Mouse (Mus musculus) MEL (cell line): ENCODE results near the gene Zcchc3. TPM values are rescaled to one million over a fixed set of nuclear protein-coding genes. Genes with fewer than 3 reads are reported as not detected.

Experiments
- BHLHE40 ChIP-seq: IDR thresholded peaks from 2 replicates; pipeline ENCODE4 v1.6.1; 2012; ENCODE audit warnings: low read depth, mild to moderate bottlenecking, inconsistent platforms, low read length, improper control_type of control experiment, borderline replicate concordance
- GABPA ChIP-seq: IDR thresholded peaks from 2 replicates; pipeline ENCODE4 v1.6.1; 2012; ENCODE audit warnings: low read depth, mild to moderate bottlenecking, inconsistent platforms, low read length, improper control_type of control experiment, moderate library complexity
- NELFE ChIP-seq: IDR thresholded peaks from 2 replicates; pipeline ENCODE4 v1.6.1; 2011; ENCODE audit warnings: low read depth, low read length, improper control_type of control experiment
- SIN3A ChIP-seq: IDR thresholded peaks from 2 replicates; pipeline ENCODE4 v1.6.1; 2012; ENCODE audit warnings: low read length, improper control_type of control experiment, inconsistent platforms
- UBTF ChIP-seq: IDR thresholded peaks from 2 replicates; pipeline ENCODE4 v1.6.1; 2012; ENCODE audit warnings: low read depth, mild to moderate bottlenecking, inconsistent platforms, low read length, improper control_type of control experiment, moderate library complexity, borderline replicate concordance; ENCODE audit not compliant: insufficient read depth
- polyA plus RNA-seq, 2 experiments: library from polyadenylated mRNA; stranded (reverse) in 1 of 2; unstranded in 1 of 2; fragments of >175 nt in 1 of 2; fragments of >200 nt in 1 of 2; gene quantifications; 2 replicates each; pipeline versions ENCODE4 v1.2.1 to v1.2.4; 2012; ENCODE audit warnings: low replicate concordance in 2 of 2, low read depth in 1 of 2; ENCODE audit not compliant: insufficient read length in 2 of 2, insufficient read depth in 1 of 2, missing spikeins in 1 of 2
- total RNA-seq: library from RNA; depleted of rRNA; stranded (reverse); fragments of 300-350 nt; gene quantifications from 2 replicates; pipeline ENCODE4 v1.2.3, GENCODE M21; 2012; rRNA removed

Zcchc3 gene
- total and polyA plus RNA-seq, 3 experiments: 5.7 to 12.1 TPM; not detected in 1

GRCm38 (mm10) chr2:152363245-152364147 is 51.3 kb downstream of the Zcchc3 start (continued):
- TF ChIP-seq NELFE: peak; percentile 25; the same call in 1 of the 2 replicates
- TF ChIP-seq UBTF: no peak
- no peak for TF ChIP-seq GABPA
- peak; percentile 92 for TF ChIP-seq BHLHE40
- peak; percentile 57 for TF ChIP-seq SIN3A

Other genes with a start within 250 kb of the Zcchc3 start
- gene Csnk2a1, start 188.2 kb downstream of the Zcchc3 start, total RNA-seq: 130 and 140 TPM in 2 replicates
- 10 to 100 TPM in 1 of 2 experiments, not detected in 1; 88.5 TPM for gene Csnk2a1, start 188.2 kb downstream of the Zcchc3 start, polyA plus RNA-seq
- gene Tbc1d20, start 121.2 kb downstream of the Zcchc3 start, total RNA-seq: 19.2 and 19.6 TPM in 2 replicates
- gene Tbc1d20, start 121.2 kb downstream of the Zcchc3 start, polyA plus RNA-seq: 10 to 100 TPM in 1 of 2 experiments, not detected in 1; 31.4 TPM
- 84.9 and 90.9 TPM in 2 replicates for gene Rbck1, start 82.4 kb downstream of the Zcchc3 start, total RNA-seq
- gene Rbck1, start 82.4 kb downstream of the Zcchc3 start, polyA plus RNA-seq: 100 to 1,000 TPM in 1 of 2 experiments, 10 to 100 TPM in 1; 92.1 to 162 TPM
- 6.1 and 62.9 TPM in 2 replicates for gene Trib3, start 71.0 kb downstream of the Zcchc3 start, total RNA-seq
- gene Trib3, start 71.0 kb downstream of the Zcchc3 start, polyA plus RNA-seq: 10 to 100 TPM in 1 of 2 experiments, not detected in 1; 34.9 TPM
- not detected in 2 replicates for gene Nrsn2, start 38.4 kb downstream of the Zcchc3 start, total RNA-seq
- gene Nrsn2, start 38.4 kb downstream of the Zcchc3 start, polyA plus RNA-seq: not detected
- gene Sox12, start 17.0 kb downstream of the Zcchc3 start, total RNA-seq: 1.5 and 2.0 TPM in 2 replicates
- 10 to 100 TPM in 1 of 2 experiments, not detected in 1; 24.7 TPM for gene Sox12, start 17.0 kb downstream of the Zcchc3 start, polyA plus RNA-seq
- gene 6820408C15Rik, start 560 bp upstream of the Zcchc3 start, total RNA-seq: 0.08 and 0.13 TPM in 2 replicates
- under 1 TPM in 1 of 2 experiments, not detected in 1; 0.31 TPM for gene 6820408C15Rik, start 560 bp upstream of the Zcchc3 start, polyA plus RNA-seq
- not detected in 2 replicates for gene Defb23, start 49.6 kb upstream of the Zcchc3 start, total RNA-seq
- gene Defb23, start 49.6 kb upstream of the Zcchc3 start, polyA plus RNA-seq: not detected
- not detected in 2 replicates for gene Defb20, start 62.0 kb upstream of the Zcchc3 start, total RNA-seq
- not detected for gene Defb20, start 62.0 kb upstream of the Zcchc3 start, polyA plus RNA-seq
- not detected in 2 replicates for gene Defb22, start 75.1 kb upstream of the Zcchc3 start, total RNA-seq
- gene Defb22, start 75.1 kb upstream of the Zcchc3 start, polyA plus RNA-seq: not detected
- gene Defb26, start 96.7 kb upstream of the Zcchc3 start, total RNA-seq: not detected in 2 replicates
- not detected for gene Defb26, start 96.7 kb upstream of the Zcchc3 start, polyA plus RNA-seq
- not detected in 2 replicates for gene Defb28, start 103.2 kb upstream of the Zcchc3 start, total RNA-seq
- gene Defb28, start 103.2 kb upstream of the Zcchc3 start, polyA plus RNA-seq: not detected
- gene Defb29, start 125.1 kb upstream of the Zcchc3 start, total RNA-seq: not detected in 2 replicates
- gene Defb29, start 125.1 kb upstream of the Zcchc3 start, polyA plus RNA-seq: not detected
- not detected in 2 replicates for gene Gm17416, start 154.3 kb upstream of the Zcchc3 start, total RNA-seq
- gene Gm17416, start 154.3 kb upstream of the Zcchc3 start, polyA plus RNA-seq: not detected
- gene Defb21, start 157.7 kb upstream of the Zcchc3 start, total RNA-seq: not detected in 2 replicates
- gene Defb21, start 157.7 kb upstream of the Zcchc3 start, polyA plus RNA-seq: not detected
- not detected in 2 replicates for gene Defb19, start 165.3 kb upstream of the Zcchc3 start, total RNA-seq
- gene Defb19, start 165.3 kb upstream of the Zcchc3 start, polyA plus RNA-seq: not detected
- not detected in 2 replicates for gene Defb45, start 184.4 kb upstream of the Zcchc3 start, total RNA-seq
- not detected for gene Defb45, start 184.4 kb upstream of the Zcchc3 start, polyA plus RNA-seq
- gene Defb36, start 189.3 kb upstream of the Zcchc3 start, total RNA-seq: not detected in 2 replicates
- gene Defb36, start 189.3 kb upstream of the Zcchc3 start, polyA plus RNA-seq: not detected
- gene Defb25, start 208.0 kb upstream of the Zcchc3 start, total RNA-seq: not detected in 2 replicates
- gene Defb25, start 208.0 kb upstream of the Zcchc3 start, polyA plus RNA-seq: not detected
- not detected in 2 replicates for gene Rem1, start 211.9 kb upstream of the Zcchc3 start, total RNA-seq
- gene Rem1, start 211.9 kb upstream of the Zcchc3 start, polyA plus RNA-seq: not detected